Mouse (Mus musculus): ENCODE measurements around the gene Wdr70. TPM values are rescaled to one million over a fixed set of nuclear protein-coding genes. Genes with fewer than 3 reads are reported as not detected.

The Wdr70 gene
- 42.8 and 50.5 TPM in 2 replicates for polyA plus RNA-seq (2014; fragmentation: Nextera tagmentation; extraction: Ambion mirVana)

GRCm38 (mm10) chr15:8098774-8099749 lies at the start of gene Wdr70:
Wdr70 (minus strand) TSS chr15:8099209.
- 2% methylated on average over 48 of the region's 56 CpGs for WGBS
- Histone ChIP-seq H3K4me2 (ENCODE audit: low read depth, low read length) (peak within 1 kb of the TSS; percentile 62), H3K4me1 (ENCODE audit: control insufficient read depth, insufficient read depth, low read length) (peaks cover 4% of the 10 kb centered on the region; the same call in 1 of the 2 replicates)

GRCm38 (mm10) chr15:8135606-8136005 lies 36.6 kb upstream of the Wdr70 start:
- Histone ChIP-seq H3K27me3 (replicated peaks; ENCODE audit: control insufficient read depth, insufficient read depth, low read length) (no peaks in the 10 kb centered on the region), H3K4me3 (ENCODE audit: low read depth, low read length) (no peak overlapping the region), H3K9me3 (ENCODE audit: control insufficient read depth, low read length) (no peaks in the 10 kb centered on the region), H3K36me3 (ENCODE audit: control insufficient read depth, insufficient read depth, low read length) (peaks cover 96% of the 10 kb centered on the region), H3K4me2 (ENCODE audit: low read depth, low read length) (no peak overlapping the region), H3K9ac (ENCODE audit: low read depth, low read length) (no peak overlapping the region), H3K4me1 (ENCODE audit: control insufficient read depth, insufficient read depth, low read length) (no peaks in the 10 kb centered on the region), H3K27ac (replicated peaks; ENCODE audit: low read depth, low read length) (no peak overlapping the region)
- WGBS, result 92% methylated on average over 5 of the region's 5 CpGs
- no peak for ATAC-seq (ENCODE audit: low read depth)
- DNase-seq (ENCODE audit: low spot score), result no peak

More at GRCm38 (mm10) chr15:8098774-8099749, at the start of gene Wdr70:
- Histone ChIP-seq H3K27ac (replicated peaks; ENCODE audit: low read depth, low read length) (no peak within 1 kb of the TSS; the same call in 1 of the 2 replicates), H3K9me3 (ENCODE audit: control insufficient read depth, low read length) (no peaks in the 10 kb centered on the region), H3K9ac (ENCODE audit: low read depth, low read length) (peak within 1 kb of the TSS; percentile 93), H3K4me3 (ENCODE audit: low read depth, low read length) (peak within 1 kb of the TSS; percentile 88), H3K27me3 (replicated peaks; ENCODE audit: control insufficient read depth, insufficient read depth, low read length) (no peaks in the 10 kb centered on the region), H3K36me3 (ENCODE audit: control insufficient read depth, insufficient read depth, low read length) (peaks cover 18% of the 10 kb centered on the region; the same call in 1 of the 2 replicates)
- DNase-seq (ENCODE audit: low spot score) (peak; percentile 96), ATAC-seq (ENCODE audit: low read depth) (peak; percentile 97)

GRCm38 (mm10) chr15:8131761-8132160 lies 32.8 kb upstream of the Wdr70 start:
- Histone ChIP-seq H3K4me1 (ENCODE audit: control insufficient read depth, insufficient read depth, low read length) (no peaks in the 10 kb centered on the region), H3K9me3 (ENCODE audit: control insufficient read depth, low read length) (no peaks in the 10 kb centered on the region), H3K36me3 (ENCODE audit: control insufficient read depth, insufficient read depth, low read length) (peaks cover 95% of the 10 kb centered on the region), H3K9ac (ENCODE audit: low read depth, low read length) (no peak overlapping the region), H3K4me3 (ENCODE audit: low read depth, low read length) (no peak overlapping the region), H3K27ac (replicated peaks; ENCODE audit: low read depth, low read length) (no peak overlapping the region), H3K4me2 (ENCODE audit: low read depth, low read length) (no peak overlapping the region), H3K27me3 (replicated peaks; ENCODE audit: control insufficient read depth, insufficient read depth, low read length) (no peaks in the 10 kb centered on the region)
- ATAC-seq (ENCODE audit: low read depth) (no peak), DNase-seq (ENCODE audit: low spot score) (no peak)

- no peaks in the 10 kb centered on the region for H3K9me3 ChIP-seq (ENCODE audit: control insufficient read depth, low read length)
- H3K36me3 ChIP-seq (ENCODE audit: control insufficient read depth, insufficient read depth, low read length), result peaks cover 95% of the 10 kb centered on the region
- no peak overlapping the region for H3K27ac ChIP-seq (replicated peaks; ENCODE audit: low read depth, low read length)
- 94% methylated on average over 3 of the region's 3 CpGs for WGBS
- DNase-seq (ENCODE audit: low spot score), result no peak
- ATAC-seq (ENCODE audit: low read depth), result no peak
- no peaks in the 10 kb centered on the region for H3K4me1 ChIP-seq (ENCODE audit: control insufficient read depth, insufficient read depth, low read length)
- H3K4me2 ChIP-seq (ENCODE audit: low read depth, low read length), result no peak overlapping the region
- no peaks in the 10 kb centered on the region for H3K27me3 ChIP-seq (replicated peaks; ENCODE audit: control insufficient read depth, insufficient read depth, low read length)
- H3K9ac ChIP-seq (ENCODE audit: low read depth, low read length), result no peak overlapping the region
- no peak overlapping the region for H3K4me3 ChIP-seq (ENCODE audit: low read depth, low read length)
Measured at GRCm38 (mm10) chr15:8131268-8131667, 32.3 kb upstream of the Wdr70 start.

GRCm38 (mm10) chr15:8129281-8129680 lies 30.3 kb upstream of the Wdr70 start:
- Histone ChIP-seq H3K4me3 (ENCODE audit: low read depth, low read length) (no peak overlapping the region), H3K9ac (ENCODE audit: low read depth, low read length) (no peak overlapping the region), H3K27ac (replicated peaks; ENCODE audit: low read depth, low read length) (no peak overlapping the region), H3K27me3 (replicated peaks; ENCODE audit: control insufficient read depth, insufficient read depth, low read length) (no peaks in the 10 kb centered on the region), H3K36me3 (ENCODE audit: control insufficient read depth, insufficient read depth, low read length) (peaks cover 84% of the 10 kb centered on the region), H3K4me2 (ENCODE audit: low read depth, low read length) (no peak overlapping the region), H3K9me3 (ENCODE audit: control insufficient read depth, low read length) (no peaks in the 10 kb centered on the region), H3K4me1 (ENCODE audit: control insufficient read depth, insufficient read depth, low read length) (no peaks in the 10 kb centered on the region)
- WGBS, result 68% methylated on average over 1 of the region's 1 CpGs
- DNase-seq (ENCODE audit: low spot score) (no peak), ATAC-seq (ENCODE audit: low read depth) (no peak)

- H3K9me3 ChIP-seq (ENCODE audit: control insufficient read depth, low read length), result no peaks in the 10 kb centered on the region
- peaks cover 8% of the 10 kb centered on the region for H3K4me1 ChIP-seq (ENCODE audit: control insufficient read depth, insufficient read depth, low read length)
- H3K4me3 ChIP-seq (ENCODE audit: low read depth, low read length), result peak overlapping the region; percentile 85
- peak overlapping the region; percentile 61 for H3K4me2 ChIP-seq (ENCODE audit: low read depth, low read length)
- H3K36me3 ChIP-seq (ENCODE audit: control insufficient read depth, insufficient read depth, low read length), result peaks cover 30% of the 10 kb centered on the region
- 3% methylated on average over 8 of the region's 8 CpGs for WGBS
- peak overlapping the region; percentile 66; the same call in 1 of the 2 replicates for H3K27ac ChIP-seq (replicated peaks; ENCODE audit: low read depth, low read length)
- no peak for ATAC-seq (ENCODE audit: low read depth)
- DNase-seq (ENCODE audit: low spot score), result no peak
- H3K27me3 ChIP-seq (replicated peaks; ENCODE audit: control insufficient read depth, insufficient read depth, low read length), result no peaks in the 10 kb centered on the region
- peak overlapping the region; percentile 90 for H3K9ac ChIP-seq (ENCODE audit: low read depth, low read length)
Measured at GRCm38 (mm10) chr15:8109782-8110181, 10.8 kb upstream of the Wdr70 start.

- peak within 1 kb of the TSS; percentile 61 for H3K4me2 ChIP-seq (ENCODE audit: low read depth, low read length)
- peak within 1 kb of the TSS; percentile 66 for H3K27ac ChIP-seq (replicated peaks; ENCODE audit: low read depth, low read length)
- WGBS, result under 1% methylated on average over 53 of the region's 54 CpGs
- ATAC-seq (ENCODE audit: low read depth), result peak; percentile 99
- H3K9ac ChIP-seq (ENCODE audit: low read depth, low read length), result peak within 1 kb of the TSS; percentile 90
- H3K36me3 ChIP-seq (ENCODE audit: control insufficient read depth, insufficient read depth, low read length), result peaks cover 25% of the 10 kb centered on the region
- peak; percentile 98 for DNase-seq (ENCODE audit: low spot score)
- no peaks in the 10 kb centered on the region for H3K27me3 ChIP-seq (replicated peaks; ENCODE audit: control insufficient read depth, insufficient read depth, low read length)
- H3K4me3 ChIP-seq (ENCODE audit: low read depth, low read length), result peak within 1 kb of the TSS; percentile 85
- H3K4me1 ChIP-seq (ENCODE audit: control insufficient read depth, insufficient read depth, low read length), result peaks cover 8% of the 10 kb centered on the region
- no peaks in the 10 kb centered on the region for H3K9me3 ChIP-seq (ENCODE audit: control insufficient read depth, low read length)
Measured at GRCm38 (mm10) chr15:8108966-8109743, 10.1 kb upstream of the Wdr70 start, which contains the start of gene Nup155. Nup155 (plus strand) TSS chr15:8109273.

- DNase-seq (ENCODE audit: low spot score) (no peak), ATAC-seq (ENCODE audit: low read depth) (no peak; the same call in 1 of the 2 replicates)
- 58% methylated on average over 19 of the region's 19 CpGs for WGBS
- peak overlapping the region; percentile 85 for H3K4me3 ChIP-seq (ENCODE audit: low read depth, low read length)
- peak overlapping the region; percentile 90 for H3K9ac ChIP-seq (ENCODE audit: low read depth, low read length)
- peak overlapping the region; percentile 61 for H3K4me2 ChIP-seq (ENCODE audit: low read depth, low read length)
- no peaks in the 10 kb centered on the region for H3K27me3 ChIP-seq (replicated peaks; ENCODE audit: control insufficient read depth, insufficient read depth, low read length)
- peaks cover 19% of the 10 kb centered on the region for H3K36me3 ChIP-seq (ENCODE audit: control insufficient read depth, insufficient read depth, low read length)
- no peaks in the 10 kb centered on the region for H3K9me3 ChIP-seq (ENCODE audit: control insufficient read depth, low read length)
- H3K4me1 ChIP-seq (ENCODE audit: control insufficient read depth, insufficient read depth, low read length), result peaks cover 8% of the 10 kb centered on the region
- peak overlapping the region; percentile 66 for H3K27ac ChIP-seq (replicated peaks; ENCODE audit: low read depth, low read length)
Measured at GRCm38 (mm10) chr15:8108360-8108965, 9.5 kb upstream of the Wdr70 start.
